Mouse (Mus musculus): Measurements from ENCODE around the gene Mrps26. TPM values are rescaled to one million over a fixed set of nuclear protein-coding genes. Genes with fewer than 3 reads are reported as not detected.
"Not testable (repeated sequence)": the region's sequence is repeated elsewhere in the genome, so short reads cannot be mapped to it uniquely, and the experiment has no call there.

Gene Mrps26
- total RNA-seq, 2 experiments from 2014 or later: 81.6 to 85.7 TPM

DNA sequence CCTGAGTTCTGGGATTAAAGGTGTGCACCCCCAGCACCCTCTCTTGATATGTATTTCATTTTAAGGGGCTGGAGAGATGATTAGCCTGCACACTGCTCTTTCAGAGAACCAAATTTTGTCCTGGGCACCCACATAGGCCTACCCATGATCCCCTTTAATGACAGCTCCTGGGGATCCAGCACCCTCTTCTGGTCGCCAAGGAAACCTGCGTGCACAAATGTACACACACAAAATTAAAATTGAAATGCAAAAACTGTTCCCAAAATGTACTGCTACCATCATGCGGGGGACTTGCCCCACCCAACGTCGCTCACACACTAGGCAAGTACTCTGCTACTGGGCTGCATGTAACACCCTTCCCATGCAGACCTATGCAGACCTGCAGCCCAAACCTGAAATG lies 11.4 kb downstream of the Mrps26 start:
- DNase-seq (ENCODE audit: low spot score in 2 of 2): no peak

DNA sequence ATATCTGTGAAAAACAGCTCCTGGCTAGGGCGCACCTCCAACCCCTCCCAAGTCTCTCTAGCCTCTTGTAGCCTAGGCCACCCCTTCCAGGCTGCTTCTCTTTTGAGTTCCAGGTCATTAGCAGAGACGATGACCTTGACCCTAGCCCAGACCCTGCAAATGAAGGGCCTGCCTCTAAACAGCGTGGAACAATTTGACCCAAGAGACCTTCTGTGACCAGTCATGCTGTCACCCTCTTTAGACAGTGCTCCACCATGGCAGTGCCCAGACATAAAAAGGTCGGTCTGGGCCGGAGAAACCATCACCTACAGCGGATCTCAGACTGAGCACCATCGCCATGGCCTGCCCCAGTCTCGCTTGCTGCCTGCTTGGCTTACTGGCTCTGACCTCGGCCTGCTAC lies 12.3 kb downstream of the Mrps26 start, which contains the start of gene Oxt:
Oxt (plus strand) TSS at position 301 of the 400 bp plus-strand sequence.
- DNase-seq (ENCODE audit: low spot score in 2 of 2): no peak

DNA sequence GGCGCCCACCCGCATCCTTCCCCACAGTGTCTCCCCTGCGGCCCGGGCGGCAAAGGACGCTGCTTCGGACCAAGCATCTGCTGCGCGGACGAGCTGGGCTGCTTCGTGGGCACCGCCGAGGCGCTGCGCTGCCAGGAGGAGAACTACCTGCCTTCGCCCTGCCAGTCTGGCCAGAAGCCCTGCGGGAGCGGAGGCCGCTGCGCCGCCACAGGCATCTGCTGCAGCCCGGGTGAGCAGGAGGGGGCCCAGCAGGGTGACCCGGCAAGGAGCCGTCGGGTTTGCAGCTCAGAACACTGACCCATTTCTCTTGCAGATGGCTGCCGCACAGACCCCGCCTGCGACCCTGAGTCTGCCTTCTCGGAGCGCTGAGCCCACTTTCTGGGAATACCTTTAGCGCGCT lies 13.0 kb downstream of the Mrps26 start:
- DNase-seq (ENCODE audit: low spot score in 2 of 2): not testable (repeated sequence)

DNA sequence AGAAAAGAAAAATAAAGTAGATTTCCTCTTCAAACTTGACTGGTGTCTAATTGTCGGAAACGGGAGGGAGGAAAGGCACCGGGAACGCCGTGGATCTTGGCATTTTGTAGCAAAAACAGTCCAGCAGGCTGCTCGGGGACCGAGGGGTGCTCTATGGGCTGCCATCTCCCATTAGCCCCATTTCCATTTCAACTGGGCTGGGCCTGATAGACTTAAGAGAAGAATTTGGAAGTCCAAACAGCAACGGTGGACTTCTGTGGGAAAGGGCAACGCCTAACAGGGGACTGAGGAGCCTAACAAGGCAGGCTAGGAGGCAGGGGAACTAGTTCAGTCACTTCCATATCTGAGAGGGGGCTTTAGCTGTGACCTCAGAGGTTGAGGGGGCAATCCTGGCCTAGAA lies 13.5 kb downstream of the Mrps26 start:
- no peak for DNase-seq (ENCODE audit: low spot score in 2 of 2)

DNA sequence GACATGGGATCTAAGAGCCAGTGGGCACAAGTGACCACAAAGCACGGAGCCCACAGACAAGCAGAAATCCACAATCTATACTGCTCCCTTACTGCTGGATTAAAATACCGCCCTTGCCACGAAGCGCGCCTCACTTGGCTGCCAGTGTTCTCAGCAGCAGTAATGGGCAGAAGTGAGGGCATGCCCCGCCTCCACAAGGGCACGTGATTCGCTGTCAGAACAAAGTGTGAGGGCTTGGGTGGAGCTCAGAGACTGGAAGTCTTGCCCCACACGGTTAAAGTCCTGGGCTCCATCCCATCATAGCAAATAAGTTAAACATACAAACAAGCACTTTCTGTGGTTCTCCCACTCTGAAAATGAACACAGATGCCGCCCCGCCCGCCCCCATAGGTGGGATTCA lies 14.1 kb downstream of the Mrps26 start:
- no peak for DNase-seq (ENCODE audit: low spot score in 2 of 2)

DNA sequence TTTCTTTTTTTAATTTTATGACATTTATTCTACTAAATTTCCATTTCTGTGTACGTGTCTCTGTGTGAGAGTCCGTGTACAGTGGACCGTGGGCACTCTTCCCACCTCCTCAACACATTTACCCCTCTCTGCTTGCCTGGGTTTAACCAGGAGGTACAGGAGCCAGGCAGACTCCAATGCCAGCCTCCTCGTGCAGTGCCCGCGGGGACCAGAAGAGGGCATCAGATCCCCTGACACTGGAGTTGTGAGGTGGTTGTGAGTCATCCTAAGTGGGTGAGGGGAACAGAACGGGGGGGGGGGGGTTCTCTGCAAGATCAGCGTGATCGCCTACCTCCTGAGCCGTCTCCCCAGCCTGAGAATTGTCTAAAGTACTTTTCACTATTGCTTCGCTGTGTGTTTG lies 14.6 kb downstream of the Mrps26 start:
- DNase-seq (ENCODE audit: low spot score in 2 of 2): peak; percentile 69 to 81

DNA sequence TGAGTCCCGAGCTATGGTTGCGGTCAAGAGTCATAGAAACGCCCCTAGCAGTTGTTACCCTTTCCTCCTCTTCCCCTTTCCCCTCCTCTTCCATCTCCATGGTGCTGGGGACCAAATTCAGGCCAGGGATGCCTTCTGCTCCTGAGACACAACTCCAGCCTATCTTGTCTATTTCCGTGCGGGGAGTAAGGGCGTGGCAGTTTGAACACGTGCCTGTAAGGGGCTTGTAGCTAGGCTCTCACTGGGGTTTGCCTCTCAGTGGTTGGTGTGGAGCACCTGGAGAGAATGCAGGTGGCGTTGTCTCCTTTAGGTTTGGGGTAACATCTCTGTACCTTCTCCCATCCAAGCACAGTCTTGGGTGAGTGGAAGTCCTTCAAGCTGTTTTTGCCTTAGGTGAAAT lies 16.2 kb downstream of the Mrps26 start:
- no peak for DNase-seq (ENCODE audit: low spot score in 2 of 2)

DNA sequence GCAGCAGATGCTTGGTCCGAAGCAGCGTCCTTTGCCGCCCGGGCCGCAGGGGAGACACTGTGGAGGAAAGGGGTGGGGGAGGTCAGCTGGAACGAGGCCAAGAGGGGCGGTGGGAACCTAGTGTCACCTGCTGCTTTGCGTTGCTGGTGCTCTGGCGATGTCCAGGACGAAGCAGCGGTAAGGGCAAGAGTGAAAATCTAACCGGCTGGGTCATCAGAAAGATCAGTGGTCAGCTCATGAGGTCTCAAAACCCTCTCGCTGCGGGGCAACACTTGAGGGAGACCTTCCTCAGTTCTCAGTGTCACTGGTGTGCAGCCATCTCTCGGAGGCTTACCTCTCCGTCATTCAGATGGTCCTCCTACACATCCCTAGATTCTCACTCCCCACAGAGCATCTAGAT lies 17.7 kb downstream of the Mrps26 start:
- no peak for DNase-seq (ENCODE audit: low spot score in 2 of 2)

DNA sequence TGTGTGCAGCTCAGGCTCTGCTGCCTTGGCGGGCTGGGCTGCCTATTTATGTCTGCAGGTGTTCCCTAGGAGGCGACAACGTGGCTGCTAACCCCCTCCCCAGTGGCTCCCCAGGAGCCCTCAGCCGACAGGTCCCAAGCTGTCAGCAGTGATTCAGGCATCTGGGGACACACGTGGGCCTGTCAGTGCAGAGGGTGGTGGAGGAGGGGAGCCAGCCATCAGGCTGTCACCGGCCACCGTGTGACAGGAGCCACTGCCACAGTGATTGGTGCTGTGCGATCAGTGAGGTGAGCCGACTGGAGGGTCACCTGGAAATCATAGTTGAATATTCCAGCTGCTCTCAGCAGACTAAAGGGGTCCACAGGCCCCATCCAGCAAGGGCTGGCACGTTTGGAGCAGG lies 19.0 kb downstream of the Mrps26 start, which contains the start of gene Avp:
Avp (minus strand) TSS at position 3 of the 400 bp plus-strand sequence.
- DNase-seq (ENCODE audit: low spot score in 2 of 2): no peak

DNA sequence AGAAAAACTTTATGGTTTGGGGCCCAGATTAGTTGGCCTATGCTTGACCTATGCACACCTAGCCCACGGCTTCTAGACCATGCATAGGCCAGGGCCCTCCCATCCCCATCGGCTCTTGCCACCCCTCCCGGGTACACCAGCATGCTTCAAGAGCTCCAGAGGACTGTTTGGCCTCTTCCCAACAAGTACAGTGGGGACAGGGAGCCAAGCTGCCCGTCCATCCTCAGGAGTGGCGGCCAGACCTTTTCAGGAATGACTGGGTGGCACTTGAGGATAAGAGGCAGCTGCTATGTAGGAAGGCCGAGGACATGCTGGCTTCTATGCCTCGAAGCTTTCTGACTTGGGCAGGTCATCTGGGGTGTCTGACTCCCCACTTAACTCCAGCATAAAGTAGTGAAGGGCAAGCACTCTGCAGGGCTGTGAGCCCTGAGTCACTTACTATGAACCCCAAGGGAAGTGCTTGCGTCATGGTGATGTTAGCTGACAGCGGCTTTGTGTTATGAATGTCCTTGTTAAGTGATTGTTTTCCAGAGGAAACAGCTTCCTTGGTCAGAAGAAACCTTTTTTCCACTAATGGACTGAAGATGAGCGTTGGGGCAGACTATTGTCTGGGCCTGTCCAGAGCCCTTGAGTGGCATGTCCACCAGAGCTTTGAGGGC lies 20.5 kb downstream of the Mrps26 start:
- DNase-seq (ENCODE audit: low spot score in 2 of 2): no peak

DNA sequence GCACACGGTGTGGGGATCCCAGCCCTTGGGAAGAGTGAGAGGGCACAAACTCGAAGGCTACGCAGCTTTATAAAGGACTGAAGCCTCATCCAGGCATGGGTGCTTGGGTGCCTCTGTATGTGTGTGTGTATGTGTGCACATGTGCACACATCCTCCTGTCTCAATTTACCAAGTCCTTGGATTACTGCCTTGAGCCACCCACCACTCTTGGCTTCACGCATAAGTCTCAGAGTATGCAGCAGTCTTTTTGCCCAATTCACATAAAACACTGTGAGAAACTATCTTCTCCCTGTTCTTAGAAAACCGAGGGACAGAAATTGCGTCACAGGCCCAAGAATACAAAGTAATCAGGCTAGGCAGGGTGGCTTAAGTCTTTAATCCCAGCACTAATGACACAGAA lies 22.5 kb downstream of the Mrps26 start:
- peak in 1 of 2 experiments; percentile 37 for DNase-seq (ENCODE audit: low spot score in 2 of 2)

DNA sequence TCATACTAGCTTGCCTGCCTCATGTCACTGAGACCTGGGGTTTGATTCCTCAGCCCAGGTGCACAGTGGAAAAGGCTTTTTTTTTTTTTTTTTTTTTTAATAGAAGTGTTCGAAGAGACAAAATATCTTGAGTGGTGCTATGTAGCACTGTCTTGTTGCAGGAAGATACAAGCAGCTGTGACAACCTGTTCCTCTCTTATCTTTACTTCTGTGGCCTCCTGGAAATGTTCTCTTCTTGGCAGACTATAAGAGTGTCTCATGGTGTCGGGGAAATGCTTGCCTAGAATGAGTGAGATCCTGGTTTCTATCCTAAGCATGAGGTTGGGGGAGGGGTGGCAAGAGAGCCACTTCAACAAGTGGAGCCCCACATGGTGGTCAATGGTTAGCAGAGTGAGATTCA lies 24.8 kb downstream of the Mrps26 start:
- DNase-seq (ENCODE audit: low spot score in 2 of 2): no peak

DNA sequence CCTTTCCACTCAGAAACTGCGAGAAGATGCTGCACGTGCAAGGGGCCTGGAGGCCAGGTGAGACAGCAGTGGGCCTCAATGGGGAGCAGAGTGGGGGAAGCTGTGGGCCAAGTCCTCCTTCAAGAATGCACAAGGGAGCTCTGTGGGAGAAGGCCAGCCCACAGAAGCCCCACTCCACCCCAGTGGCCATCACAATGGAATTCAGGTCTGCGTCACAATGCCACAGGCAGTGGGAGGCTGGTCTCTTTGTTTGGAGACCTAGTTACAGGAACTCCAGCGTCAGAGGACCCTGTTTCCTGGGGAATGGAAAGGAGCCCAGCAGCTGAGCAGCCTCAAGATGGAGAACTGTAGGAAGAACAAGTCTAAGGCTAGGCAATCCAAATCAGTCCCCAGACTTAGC lies 25.6 kb downstream of the Mrps26 start:
- no peak for DNase-seq (ENCODE audit: low spot score in 2 of 2)

DNA sequence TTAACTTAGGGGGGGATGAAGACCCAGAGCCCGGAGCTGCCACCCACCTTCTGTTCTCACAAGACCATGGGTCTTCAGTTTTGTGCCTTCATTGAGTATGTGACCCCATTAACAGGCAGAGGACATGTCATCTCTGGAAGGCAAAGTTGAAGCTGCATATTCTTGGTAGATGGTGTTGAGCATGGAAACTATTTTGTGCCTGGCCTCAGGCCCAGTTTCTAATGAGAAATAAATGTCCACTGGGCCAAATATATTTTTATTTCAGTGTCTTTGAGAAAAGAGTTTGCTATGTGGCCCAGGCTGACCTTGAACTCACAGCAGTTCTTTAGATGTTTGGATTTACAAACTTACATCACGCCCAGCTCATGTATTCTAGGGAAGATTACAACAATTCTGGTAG lies 26.2 kb downstream of the Mrps26 start:
- no peak for DNase-seq (ENCODE audit: low spot score in 2 of 2)

DNA sequence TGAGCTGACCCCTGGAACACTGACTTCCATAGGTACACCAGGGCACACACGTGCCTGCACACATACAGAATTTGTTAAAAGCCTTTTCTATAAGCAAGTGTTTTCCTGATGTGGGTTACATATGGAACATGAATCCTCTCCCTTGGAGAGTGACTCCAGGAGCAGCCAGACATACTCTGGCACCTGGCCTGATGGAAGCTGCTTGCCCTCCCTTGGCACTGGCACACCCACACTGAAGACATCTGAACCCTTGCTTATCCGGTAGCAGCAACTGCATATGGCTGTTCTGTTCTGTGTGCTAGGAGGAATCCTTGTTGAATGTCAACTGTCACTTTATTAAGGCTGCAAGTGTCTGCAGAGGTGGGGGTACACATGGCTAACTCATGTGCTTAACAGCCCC lies 27.5 kb downstream of the Mrps26 start:
- no peak for DNase-seq (ENCODE audit: low spot score in 2 of 2)

DNA sequence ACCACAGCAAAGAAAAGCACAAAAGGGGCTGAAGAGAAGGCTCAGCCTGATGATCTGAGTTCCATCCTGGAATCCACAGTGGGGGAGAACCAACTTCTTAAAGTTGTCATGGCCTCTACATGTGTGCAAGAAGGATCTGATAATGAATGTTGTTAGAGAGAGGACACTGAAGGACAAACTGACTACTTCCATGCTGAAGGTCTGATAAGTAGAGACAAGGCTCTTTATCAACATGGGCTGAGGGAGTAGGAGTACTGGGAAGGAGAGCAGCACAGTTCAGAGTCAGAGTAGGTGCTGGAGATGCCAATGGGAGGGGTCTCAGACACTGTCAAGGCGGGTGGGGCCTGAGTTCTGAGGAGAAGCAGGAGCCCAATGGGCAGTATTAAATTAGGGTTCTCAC lies 32.1 kb downstream of the Mrps26 start:
- no peak for DNase-seq (ENCODE audit: low spot score in 2 of 2)

DNA sequence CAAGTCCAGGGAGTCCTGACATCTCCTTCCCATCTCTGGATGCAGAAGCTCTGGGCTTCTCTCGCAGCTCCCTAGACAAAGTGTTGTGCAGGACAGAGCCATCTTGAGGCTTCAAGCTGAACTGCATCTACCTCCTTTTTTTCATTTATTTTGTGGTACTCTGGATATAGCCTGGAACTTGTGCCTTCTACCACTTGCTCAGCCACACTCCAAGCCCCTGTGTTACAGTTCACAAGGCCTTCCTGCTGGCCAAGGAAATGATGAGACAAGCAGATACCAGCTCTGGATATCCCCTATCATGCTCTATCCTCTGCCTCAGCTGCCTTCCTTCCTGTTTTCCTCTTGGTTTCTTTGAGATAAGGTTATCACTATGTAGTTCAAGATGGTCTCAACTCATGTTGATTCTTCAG lies 34.1 kb downstream of the Mrps26 start:
- DNase-seq (ENCODE audit: low spot score in 2 of 2): peak in 1 of 2 experiments; percentile 73

DNA sequence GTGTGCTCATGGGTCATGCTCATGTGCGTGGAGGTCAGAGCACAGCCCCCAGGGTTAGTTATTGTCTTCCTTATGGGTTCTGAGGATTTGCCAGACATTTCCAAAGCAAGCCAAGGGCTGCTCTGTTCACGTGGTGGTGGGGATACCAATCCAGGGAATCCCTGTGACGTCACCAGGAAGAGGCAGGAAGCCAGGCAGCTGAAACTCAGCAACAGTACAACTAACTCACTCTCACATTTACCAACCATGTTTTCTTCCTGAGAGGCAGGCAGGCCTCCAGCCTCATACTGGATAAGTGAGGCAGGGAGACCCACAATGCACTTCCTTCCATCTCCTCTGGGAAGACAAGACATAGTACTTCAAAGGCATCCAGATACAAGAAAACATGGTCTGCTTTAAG lies 34.9 kb downstream of the Mrps26 start:
- no peak for DNase-seq (ENCODE audit: low spot score in 2 of 2)

DNA sequence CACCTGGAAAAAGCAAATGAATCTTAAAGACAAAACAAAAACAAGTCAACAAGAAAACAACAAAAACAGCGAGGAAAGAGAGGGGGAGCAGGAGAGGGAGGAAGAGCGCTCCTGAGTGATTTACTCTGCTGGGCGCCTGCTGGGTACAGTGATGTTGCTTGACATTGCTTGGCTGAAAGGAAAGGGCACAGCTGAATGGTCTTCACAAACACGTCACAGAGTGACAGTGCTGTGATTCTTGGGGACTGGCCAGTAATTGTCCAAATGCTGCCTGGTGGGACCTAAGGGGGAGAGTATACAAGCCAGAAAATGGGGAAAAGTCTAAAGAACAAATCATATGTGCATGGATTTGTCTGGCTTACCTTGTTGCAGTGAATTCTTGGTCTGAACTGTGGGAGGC lies 38.7 kb downstream of the Mrps26 start:
- DNase-seq (ENCODE audit: low spot score in 2 of 2): no peak

DNA sequence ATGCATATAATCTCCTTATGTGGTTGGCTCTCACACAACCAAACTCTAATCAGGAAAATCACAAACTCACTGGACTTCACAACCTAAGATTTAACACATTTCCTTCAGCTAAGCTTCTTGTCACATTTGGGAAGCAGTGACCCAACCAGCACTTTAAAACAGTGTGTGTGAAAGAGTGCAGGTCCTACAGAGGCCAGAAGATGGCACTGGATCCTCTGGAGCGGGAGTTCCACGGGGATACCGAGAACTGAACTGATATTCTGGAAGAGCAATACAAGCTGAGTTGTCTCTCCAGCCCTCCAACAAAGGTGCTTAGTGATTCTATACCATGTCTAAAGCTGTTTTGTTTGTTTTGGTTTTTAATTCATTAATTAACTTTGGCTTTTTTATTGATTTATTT lies 49.5 kb downstream of the Mrps26 start:
- DNase-seq (ENCODE audit: low spot score in 2 of 2): no peak

All from layer of hippocampus, adult 18-20 months (tissue).